Comparison of ENCODE assay signal across 19 mouse cellular contexts in genomic region chr12:12995974-12996361, GRCm38 (mm10). TPM values are rescaled to one million over a fixed set of nuclear protein-coding genes. Genes with fewer than 3 reads are reported as not detected.
DNase-seq lines count a peak whose midpoint lies in the region; ATAC-seq and TF ChIP-seq lines count a peak whose summit lies in the region.
"Had no signal": no experiment of that assay in that cellular context is flagged by ENCODE, and none has a peak within 500 bp of the region (broad histone marks: within the 10 kb centered on the region; RNA-seq: fewer than 3 reads in every experiment).

No protein-coding gene starts in this region.

- ATAC-seq in intestine, embryonic 14.5 days (replicated peaks; ENCODE audit: low FRiP score, low TSS enrichment, low read depth) = no peak
- ATAC-seq in intestine, postnatal 0 days = no peak
- no peak for ATAC-seq in intestine, embryonic 15.5 days
- peak; percentile 60; the same call in 1 of the 2 replicates for ATAC-seq in limb, embryonic 14.5 days (ENCODE audit: low FRiP score, low read depth)
- no peak for ATAC-seq in inflammation-experienced regulatory T-cells, adult 6 months
- ATAC-seq: activated CD4-positive, CD25-positive, alpha-beta regulatory T cell, adult 4 months; Patski had no signal

- no peak overlapping the region for H3K4me3 ChIP-seq in intestine, embryonic 14.5 days (ENCODE audit: low read depth, low read length)
- H3K4me3 ChIP-seq in intestine, postnatal 0 days (ENCODE audit: low read depth, low read length) = no peak overlapping the region
- H3K4me3 ChIP-seq in embryonic facial prominence, embryonic 10.5 days = no peak overlapping the region
- no peak overlapping the region for H3K4me3 ChIP-seq in intestine, embryonic 15.5 days (replicated peaks)
- H3K4me3 ChIP-seq in limb, embryonic 14.5 days (replicated peaks; ENCODE audit: low read length) = no peak overlapping the region
- H3K4me3 ChIP-seq: embryonic facial prominence, embryonic 12.5 days; forebrain, embryonic 12.5 days; heart, adult 2 months; heart, embryonic 12.5 days; hindbrain, embryonic 12.5 days had no signal

- DNase-seq in intestine, embryonic 14.5 days (ENCODE audit: low spot score) = no peak
- DNase-seq in embryonic facial prominence, embryonic 10.5 days (ENCODE audit: low spot score) = no peak
- peak; percentile 18 for DNase-seq in limb, embryonic 14.5 days (ENCODE audit: low spot score)
- no peak for DNase-seq in adipocyte (ENCODE audit: low spot score)
- DNase-seq: adrenal gland, adult 2 months; cerebellum, adult 11 months; cerebellum, adult 8-10 months had no signal

- no peak for TF ChIP-seq POLR2A in limb, embryonic 14.5 days (IDR thresholded peaks at IDR 0.05; ENCODE audit: borderline replicate concordance, extremely low read depth, insufficient read depth, insufficient read length)

- no peak overlapping the region for H3K9ac ChIP-seq in intestine, embryonic 14.5 days (ENCODE audit: low read length)
- H3K9ac ChIP-seq in intestine, postnatal 0 days (ENCODE audit: low read depth, low read length) = no peak overlapping the region
- H3K9ac ChIP-seq in intestine, embryonic 15.5 days = no peak overlapping the region
- no peak overlapping the region for H3K9ac ChIP-seq in limb, embryonic 14.5 days (ENCODE audit: low read depth, low read length, severe bottlenecking)
- H3K9ac ChIP-seq: embryonic facial prominence, embryonic 12.5 days; forebrain, embryonic 12.5 days; heart, embryonic 12.5 days; hindbrain, embryonic 12.5 days had no signal

- no peaks in the 10 kb centered on the region for H3K36me3 ChIP-seq in intestine, embryonic 14.5 days (ENCODE audit: control insufficient read depth, insufficient read depth, low read length)
- no peaks in the 10 kb centered on the region for H3K36me3 ChIP-seq in intestine, postnatal 0 days (ENCODE audit: control insufficient read depth, insufficient read depth)
- H3K36me3 ChIP-seq in embryonic facial prominence, embryonic 10.5 days (replicated peaks) = no peaks in the 10 kb centered on the region
- no peaks in the 10 kb centered on the region for H3K36me3 ChIP-seq in intestine, embryonic 15.5 days
- H3K36me3 ChIP-seq in limb, embryonic 14.5 days (ENCODE audit: control insufficient read depth, insufficient read depth, low read length) = no peaks in the 10 kb centered on the region
- H3K36me3 ChIP-seq: embryonic facial prominence, embryonic 12.5 days; forebrain, embryonic 12.5 days; heart, embryonic 12.5 days; hindbrain, embryonic 12.5 days had no signal

- no peaks in the 10 kb centered on the region for H3K27me3 ChIP-seq in intestine, embryonic 14.5 days (replicated peaks; ENCODE audit: control insufficient read depth, insufficient read depth, low read length)
- no peaks in the 10 kb centered on the region for H3K27me3 ChIP-seq in intestine, postnatal 0 days (replicated peaks; ENCODE audit: control insufficient read depth, insufficient read depth, low read length)
- no peaks in the 10 kb centered on the region for H3K27me3 ChIP-seq in embryonic facial prominence, embryonic 10.5 days (replicated peaks; ENCODE audit: low read depth, poor library complexity, severe bottlenecking)
- H3K27me3 ChIP-seq in intestine, embryonic 15.5 days (replicated peaks) = no peaks in the 10 kb centered on the region
- H3K27me3 ChIP-seq in limb, embryonic 14.5 days (ENCODE audit: control insufficient read depth, insufficient read depth, low read length) = no peaks in the 10 kb centered on the region
- H3K27me3 ChIP-seq: CH12.LX; embryonic facial prominence, embryonic 12.5 days; forebrain, embryonic 12.5 days; heart, embryonic 12.5 days; hindbrain, embryonic 12.5 days; Patski had no signal

- peak overlapping the region; percentile 77 for H3K27ac ChIP-seq in intestine, embryonic 14.5 days (ENCODE audit: low read depth)
- H3K27ac ChIP-seq in intestine, postnatal 0 days (ENCODE audit: low read depth, low read length) = no peak overlapping the region
- H3K27ac ChIP-seq in embryonic facial prominence, embryonic 10.5 days (replicated peaks) = peak overlapping the region; percentile 55; the same call in 1 of the 2 replicates
- peak overlapping the region; percentile 51; the same call in 1 of the 2 replicates for H3K27ac ChIP-seq in intestine, embryonic 15.5 days
- H3K27ac ChIP-seq in limb, embryonic 14.5 days (replicated peaks; ENCODE audit: low read depth, low read length) = no peak overlapping the region
- H3K27ac ChIP-seq: embryonic facial prominence, embryonic 12.5 days; forebrain, embryonic 12.5 days; hindbrain, embryonic 12.5 days; hindbrain, postnatal 0 days had no signal

- 56% methylated on average over 9 of the region's 9 CpGs for WGBS in intestine, embryonic 14.5 days
- 65% methylated on average over 9 of the region's 9 CpGs for WGBS in intestine, postnatal 0 days
- 92% methylated on average over 9 of the region's 9 CpGs for WGBS in embryonic facial prominence, embryonic 10.5 days
- 69% methylated on average over 9 of the region's 9 CpGs for WGBS in intestine, embryonic 15.5 days
- WGBS in limb, embryonic 14.5 days = 79% methylated on average over 9 of the region's 9 CpGs

- 0 out of 2 replicates have a peak overlapping the region, but pooled peaks have one; percentile 6 for H3K4me2 ChIP-seq in intestine, embryonic 14.5 days (ENCODE audit: low read length)
- no peak overlapping the region for H3K4me2 ChIP-seq in intestine, postnatal 0 days (replicated peaks; ENCODE audit: low read depth)
- 0 out of 2 replicates have a peak overlapping the region, but pooled peaks have one; percentile 11 for H3K4me2 ChIP-seq in intestine, embryonic 15.5 days (replicated peaks)
- no peak overlapping the region for H3K4me2 ChIP-seq in limb, embryonic 14.5 days (replicated peaks; ENCODE audit: low read depth, low read length, severe bottlenecking)
- H3K4me2 ChIP-seq: embryonic facial prominence, embryonic 12.5 days; forebrain, embryonic 12.5 days; heart, embryonic 12.5 days; hindbrain, embryonic 12.5 days had no signal

- no peaks in the 10 kb centered on the region for H3K9me3 ChIP-seq in intestine, embryonic 14.5 days (ENCODE audit: control insufficient read depth, low read length)
- H3K9me3 ChIP-seq in intestine, postnatal 0 days (ENCODE audit: control insufficient read depth) = no peaks in the 10 kb centered on the region
- no peaks in the 10 kb centered on the region for H3K9me3 ChIP-seq in embryonic facial prominence, embryonic 10.5 days
- H3K9me3 ChIP-seq in intestine, embryonic 15.5 days = no peaks in the 10 kb centered on the region
- H3K9me3 ChIP-seq in limb, embryonic 14.5 days (ENCODE audit: control insufficient read depth, low read length) = no peaks in the 10 kb centered on the region
- H3K9me3 ChIP-seq: embryonic facial prominence, embryonic 12.5 days; forebrain, embryonic 12.5 days; heart, embryonic 12.5 days; hindbrain, embryonic 12.5 days had no signal

- peaks cover 21% of the 10 kb centered on the region for H3K4me1 ChIP-seq in intestine, embryonic 14.5 days (replicated peaks; ENCODE audit: control insufficient read depth, insufficient read depth, low read length)
- no peaks in the 10 kb centered on the region for H3K4me1 ChIP-seq in intestine, postnatal 0 days (replicated peaks; ENCODE audit: control insufficient read depth, insufficient read depth, low read length)
- H3K4me1 ChIP-seq in embryonic facial prominence, embryonic 10.5 days = peaks cover 31% of the 10 kb centered on the region
- peaks cover 10% of the 10 kb centered on the region; the same call in 1 of the 2 replicates for H3K4me1 ChIP-seq in intestine, embryonic 15.5 days (replicated peaks)
- peaks cover 8% of the 10 kb centered on the region; the same call in 1 of the 2 replicates for H3K4me1 ChIP-seq in limb, embryonic 14.5 days (ENCODE audit: control insufficient read depth, insufficient read depth, low read length)

- TF ChIP-seq CTCF in intestine, postnatal 0 days (IDR thresholded peaks at IDR 0.05; ENCODE audit: low read depth) = no peak

RNA-seq across cellular contexts. Expression of gene Mycn, which starts 54.3 kb away (rescaled TPM):
- 78.2 and 78.3 TPM in 2 replicates for polyA plus RNA-seq in intestine, embryonic 14.5 days (2014; fragmentation: Nextera tagmentation; extraction: Ambion mirVana)
- 18.2 and 21.3 TPM in 2 replicates for polyA plus RNA-seq in intestine, postnatal 0 days (2015; fragmentation: Nextera tagmentation; extraction: Ambion mirVana)
- polyA plus RNA-seq in embryonic facial prominence, embryonic 10.5 days (2016; fragmentation: Nextera tagmentation; extraction: Ambion mirVana) = 154 and 170 TPM in 2 replicates
- polyA plus RNA-seq in intestine, embryonic 15.5 days (2015; fragmentation: Nextera tagmentation; extraction: Ambion mirVana) = 72.5 and 89.8 TPM in 2 replicates
- polyA plus RNA-seq in limb, embryonic 14.5 days (2012; rRNA removed) = 20.6 and 21.3 TPM in 2 replicates
- 27.9 and 32.6 TPM in 2 replicates for polyA plus RNA-seq in limb, embryonic 14.5 days (2014; fragmentation: Nextera tagmentation; extraction: Ambion mirVana)
- not detected for polyA plus RNA-seq in inflammation-experienced regulatory T-cells, adult 6 months (2017; shearing (Covaris generic))
- polyA plus RNA-seq: activated CD4-positive, CD25-positive, alpha-beta regulatory T cell, adult 4 months had no signal

Comparison
In these comparisons a context has a peak if more than half of its experiments do, and no peak if none do; other contexts are left out.
1. H3K27ac ChIP-seq: peak in intestine, embryonic 14.5 days (single experiment), embryonic facial prominence, embryonic 10.5 days (single experiment) and intestine, embryonic 15.5 days (single experiment); none in intestine, postnatal 0 days (single experiment) and limb, embryonic 14.5 days (single experiment).
2. H3K4me2 ChIP-seq: peak in intestine, embryonic 14.5 days (single experiment) and intestine, embryonic 15.5 days (single experiment); none in intestine, postnatal 0 days (single experiment) and limb, embryonic 14.5 days (single experiment).
3. RNA of gene Mycn, which starts 54.3 kb away (polyA plus RNA-seq): 154 to 170 TPM in embryonic facial prominence, embryonic 10.5 days, 72.5 to 89.8 TPM in intestine, embryonic 15.5 days, 78.2 to 78.3 TPM in intestine, embryonic 14.5 days, 20.6 to 32.6 TPM in limb, embryonic 14.5 days and 18.2 to 21.3 TPM in intestine, postnatal 0 days; not detected in inflammation-experienced regulatory T-cells, adult 6 months; every median in the first group is over 10 times any median in the second.